Mouse (Mus musculus): ENCODE measurements around the gene Lta.

GRCm38 (mm10) chr17:35247144-35247543 lies 42.0 kb upstream of the Lta start:
- TF ChIP-seq CTCF (IDR thresholded peaks at IDR 0.05; ENCODE audit: extremely low read depth, insufficient read depth, insufficient read length, insufficient replicate concordance): no peak
- TF ChIP-seq POLR2A (IDR thresholded peaks at IDR 0.05; ENCODE audit: low read depth, low read length): no peak

Measured in spleen, adult 2 months (tissue).